Mouse (Mus musculus): ENCODE data around the gene Kdm2b.

DNA sequence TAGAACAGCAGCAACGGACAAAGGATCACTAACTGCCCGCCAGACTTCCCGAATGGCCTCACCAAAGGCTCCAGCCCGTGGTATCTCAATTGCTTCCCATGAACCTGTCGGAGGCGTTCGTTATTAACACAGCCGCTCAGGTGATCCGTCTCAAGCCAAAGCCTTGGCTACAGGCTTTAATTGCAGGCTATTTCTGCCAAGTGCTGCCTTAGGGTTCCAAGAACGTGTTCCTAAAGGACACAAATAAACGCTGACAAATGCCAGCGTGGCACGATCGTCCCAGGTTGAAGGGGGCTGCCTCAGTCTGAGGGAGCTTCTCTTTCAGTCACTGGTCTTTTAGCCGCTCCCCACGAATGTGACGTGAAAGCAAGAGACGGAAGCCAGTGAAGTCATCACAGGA is 80.1 kb downstream of the Kdm2b start:
- no peak for TF ChIP-seq EP300 (IDR thresholded peaks at IDR 0.05; ENCODE audit: low read depth in 1 of 2, low read length in 2 of 2)
- TF ChIP-seq USF2 (IDR thresholded peaks at IDR 0.05; ENCODE audit: borderline replicate concordance in 1 of 2, insufficient read depth in 1 of 2, low read depth in 1 of 2, low read length in 2 of 2), result no peak
- no peak for TF ChIP-seq TCF12 (IDR thresholded peaks at IDR 0.05; ENCODE audit: low read depth, low read length)
- no peak for TF ChIP-seq POLR2AphosphoS5 (IDR thresholded peaks at IDR 0.05; ENCODE audit: borderline replicate concordance, low read depth, low read length)
- TF ChIP-seq BHLHE40 (IDR thresholded peaks at IDR 0.05; ENCODE audit: borderline replicate concordance, low read depth, low read length), result no peak
- no peak for TF ChIP-seq NELFE (IDR thresholded peaks at IDR 0.05; ENCODE audit: low read depth, low read length)
- TF ChIP-seq SIN3A (IDR thresholded peaks at IDR 0.05; ENCODE audit: low read length), result no peak
- TF ChIP-seq CHD2 (IDR thresholded peaks at IDR 0.05; ENCODE audit: low read length), result no peak

Data from MEL (cell line).